Mouse (Mus musculus): ENCODE measurements around the gene Rasgrp4. TPM values are rescaled to one million over a fixed set of nuclear protein-coding genes. Genes with fewer than 3 reads are reported as not detected.
"Not testable (repeated sequence)": the region's sequence is repeated elsewhere in the genome, so short reads cannot be mapped to it uniquely, and the experiment has no call there.

Gene Rasgrp4
- total and polyA plus RNA-seq, 3 experiments, result 0.46 to 1.9 TPM; not detected in 1

DNA sequence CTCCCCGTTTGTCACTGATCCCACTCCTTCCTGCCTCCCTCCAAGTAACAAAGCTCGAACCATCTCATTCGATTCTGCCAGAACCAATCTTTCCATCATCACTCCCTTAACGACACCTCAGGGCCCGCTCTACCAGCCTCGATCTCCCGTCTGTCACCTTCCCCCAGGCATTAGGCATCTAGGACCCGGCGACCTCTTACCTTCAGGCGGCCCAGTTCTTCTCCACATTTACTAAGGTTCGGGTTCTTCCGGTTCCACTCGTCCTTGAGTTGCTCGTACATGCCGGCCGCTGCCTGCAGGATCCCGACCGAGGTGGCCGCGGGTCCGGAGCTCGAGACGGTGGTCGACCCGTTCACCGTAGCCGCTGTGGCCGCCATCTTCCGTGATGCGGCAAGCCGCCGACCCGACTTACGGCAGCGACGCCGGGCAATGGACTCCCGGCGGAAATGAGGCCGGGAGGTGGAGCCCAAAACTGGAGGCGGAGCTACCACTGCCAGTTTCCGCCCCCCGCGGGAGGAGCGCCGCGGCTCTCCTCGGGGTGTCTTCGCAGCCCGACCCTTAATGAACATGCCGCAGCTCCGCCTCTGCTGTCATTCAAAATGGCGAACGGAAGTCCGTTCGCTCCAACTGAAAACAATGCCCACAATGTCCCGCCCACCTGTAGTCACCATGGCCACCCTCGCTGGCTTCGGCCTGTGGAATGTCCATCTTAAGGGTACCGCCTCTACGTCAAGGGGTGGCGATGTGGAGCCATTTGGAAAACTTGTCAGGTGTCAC, 45.6 kb downstream of the Rasgrp4 start, which contains the start of gene Psmd8 (continued):
- TF ChIP-seq MEF2A (IDR thresholded peaks at IDR 0.05; ENCODE audit: extremely low read depth, insufficient replicate concordance, low read depth, low read length, poor library complexity, severe bottlenecking) (peak; percentile 57; the same call in 1 of the 2 replicates), MYC (IDR thresholded peaks at IDR 0.05; ENCODE audit: low read depth, low read length) (0 out of 2 replicates have a peak, but pooled peaks have one; percentile 48), MYB (IDR thresholded peaks at IDR 0.05; ENCODE audit: low read depth, low read length) (peak; percentile 70)

DNA sequence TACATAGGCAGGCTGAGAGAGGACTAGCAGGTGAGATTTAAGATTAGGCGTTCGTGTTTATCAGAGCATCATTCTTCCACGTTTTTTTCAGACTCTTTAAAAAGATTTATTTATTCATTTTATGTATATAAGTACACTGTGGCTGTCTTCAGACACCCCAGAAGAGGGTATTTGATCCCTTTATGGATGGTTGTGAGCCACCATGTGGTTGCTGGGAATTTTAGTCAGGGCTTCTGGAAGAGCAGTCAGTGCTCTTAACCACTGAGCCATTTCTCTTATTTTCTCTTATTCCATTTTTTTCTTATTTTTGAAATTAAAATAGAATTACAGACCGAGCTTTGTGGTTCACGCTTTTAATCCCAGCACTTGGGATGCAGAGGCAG, 46.2 kb downstream of the Rasgrp4 start:
- peaks cover 0 to 6% of the 10 kb centered on the region in 2 experiments for H3K36me3 ChIP-seq (ENCODE audit: control insufficient read depth in 1 of 2, insufficient read depth in 2 of 2, low read length in 2 of 2)
- peaks cover 0 to 15% of the 10 kb centered on the region in 2 experiments; a peak in 3 of 4 replicates for H3K4me1 ChIP-seq (ENCODE audit: control insufficient read depth in 1 of 2, insufficient read depth in 2 of 2, low read length in 2 of 2)
- TF ChIP-seq TBP (IDR thresholded peaks at IDR 0.05; ENCODE audit: low read depth, low read length) (no peak), GATA1 (IDR thresholded peaks at IDR 0.05; ENCODE audit: low read depth, low read length) (0 out of 2 replicates have a peak, but pooled peaks have one; percentile 13), MXI1 (IDR thresholded peaks at IDR 0.05; ENCODE audit: low read depth, low read length) (peak; percentile 24; the same call in 1 of the 2 replicates), MYC (IDR thresholded peaks at IDR 0.05; ENCODE audit: low read depth, low read length) (peak; percentile 11; the same call in 1 of the 2 replicates), RAD21 (IDR thresholded peaks at IDR 0.05; ENCODE audit: low read depth, low read length) (no peak), POLR2AphosphoS5 (IDR thresholded peaks at IDR 0.05; ENCODE audit: borderline replicate concordance, low read depth, low read length) (no peak), CTCF (IDR thresholded peaks at IDR 0.05 in 2 of 3, conservative IDR thresholded peaks at IDR 0.05 in 1 of 3; ENCODE audit: control insufficient read depth in 1 of 3, insufficient read depth in 1 of 3, low read depth in 2 of 3, low read length in 3 of 3, poor library complexity in 1 of 3, severe bottlenecking in 1 of 3) (no peak; a peak in 1 of 6 replicates), CHD2 (IDR thresholded peaks at IDR 0.05; ENCODE audit: low read length) (no peak), MEF2A (IDR thresholded peaks at IDR 0.05; ENCODE audit: extremely low read depth, insufficient replicate concordance, low read depth, low read length, poor library complexity, severe bottlenecking) (no peak), UBTF (IDR thresholded peaks at IDR 0.05; ENCODE audit: borderline replicate concordance, insufficient read depth, low read depth, low read length) (no peak)
- H3K27me3 ChIP-seq (ENCODE audit: control insufficient read depth in 1 of 2, insufficient read depth in 2 of 2, low read length in 2 of 2), result no peaks in the 10 kb centered on the region
- H3K27ac ChIP-seq (ENCODE audit: control insufficient read depth, low read depth, low read length), result peak overlapping the region; percentile 14; the same call in 1 of the 2 replicates
- H3K9ac ChIP-seq (ENCODE audit: control insufficient read depth, low read depth, low read length, poor library complexity, severe bottlenecking), result peak overlapping the region; percentile 53
- peak overlapping the region; percentile 63 to 95 for H3K4me3 ChIP-seq (ENCODE audit: control insufficient read depth in 1 of 2, insufficient read depth in 1 of 2, low read depth in 2 of 2, low read length in 2 of 2)
- no peaks in the 10 kb centered on the region for H3K9me3 ChIP-seq (replicated peaks; ENCODE audit: insufficient read depth, low read length)
- DNase-seq (ENCODE audit: low read depth, low spot score), result no peak
- peaks cover 23% of the 10 kb centered on the region for H3K79me2 ChIP-seq (ENCODE audit: control insufficient read depth, insufficient read depth, low read length, poor library complexity)

DNA sequence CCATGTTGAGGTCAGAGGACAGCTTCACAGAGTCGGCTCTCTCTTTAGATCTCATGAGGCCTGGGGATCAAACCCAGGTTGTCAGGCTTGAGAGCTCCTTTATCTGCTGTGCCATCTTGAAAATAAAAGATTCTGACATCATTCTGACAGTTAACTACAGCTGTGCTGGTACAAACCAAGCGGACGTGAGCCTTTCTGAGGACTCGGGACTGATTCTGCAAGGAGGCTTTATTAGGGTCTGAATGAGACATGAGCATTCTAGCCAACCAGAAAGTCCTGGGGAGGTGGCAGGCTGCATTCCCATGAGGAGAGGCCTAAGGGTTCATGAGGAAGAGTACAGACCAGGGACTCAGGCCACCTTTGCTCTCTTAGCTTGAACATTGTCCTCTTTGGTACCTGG, 46.7 kb downstream of the Rasgrp4 start:
- not testable (repeated sequence) for DNase-seq (ENCODE audit: low read depth, low spot score); H3K36me3 ChIP-seq (ENCODE audit: control insufficient read depth in 1 of 2, insufficient read depth in 2 of 2, low read length in 2 of 2); H3K27ac ChIP-seq (ENCODE audit: control insufficient read depth, low read depth, low read length); H3K27me3 ChIP-seq (ENCODE audit: control insufficient read depth in 1 of 2, insufficient read depth in 2 of 2, low read length in 2 of 2); H3K9ac ChIP-seq (ENCODE audit: control insufficient read depth, low read depth, low read length, poor library complexity, severe bottlenecking); H3K4me3 ChIP-seq (ENCODE audit: control insufficient read depth in 1 of 2, insufficient read depth in 1 of 2, low read depth in 2 of 2, low read length in 2 of 2); H3K9me3 ChIP-seq (replicated peaks; ENCODE audit: insufficient read depth, low read length)
- peaks cover 0 to 15% of the 10 kb centered on the region in 2 experiments; a peak in 3 of 4 replicates for H3K4me1 ChIP-seq (ENCODE audit: control insufficient read depth in 1 of 2, insufficient read depth in 2 of 2, low read length in 2 of 2)
- H3K79me2 ChIP-seq (ENCODE audit: control insufficient read depth, insufficient read depth, low read length, poor library complexity), result peaks cover 23% of the 10 kb centered on the region

DNA sequence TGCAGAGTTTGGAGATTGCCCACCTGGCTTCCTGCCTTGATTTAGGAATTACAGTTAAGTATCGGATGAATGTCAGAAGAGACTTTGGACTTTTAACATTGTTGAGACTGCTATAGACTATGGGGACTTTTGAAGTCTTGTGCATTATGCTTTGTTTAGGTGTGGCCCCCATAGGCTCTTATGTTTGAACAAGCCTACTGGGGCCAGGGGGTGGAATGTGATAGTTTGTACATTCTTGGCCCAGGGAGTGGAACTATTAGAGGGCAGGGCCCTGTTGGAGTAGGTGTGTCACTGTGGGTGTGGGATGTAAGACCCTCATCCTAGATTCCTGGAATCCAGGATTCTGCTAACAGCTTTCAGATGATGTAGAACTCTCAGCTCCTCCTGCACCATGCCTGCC, 59.6 kb downstream of the Rasgrp4 start:
- H3K36me3 ChIP-seq (ENCODE audit: control insufficient read depth in 1 of 2, insufficient read depth in 2 of 2, low read length in 2 of 2); H3K27me3 ChIP-seq (ENCODE audit: control insufficient read depth in 1 of 2, insufficient read depth in 2 of 2, low read length in 2 of 2); DNase-seq (ENCODE audit: low read depth, low spot score); H3K4me1 ChIP-seq (ENCODE audit: control insufficient read depth in 1 of 2, insufficient read depth in 2 of 2, low read length in 2 of 2); H3K4me3 ChIP-seq (ENCODE audit: control insufficient read depth in 1 of 2, insufficient read depth in 1 of 2, low read depth in 2 of 2, low read length in 2 of 2); H3K9ac ChIP-seq (ENCODE audit: control insufficient read depth, low read depth, low read length, poor library complexity, severe bottlenecking); H3K27ac ChIP-seq (ENCODE audit: control insufficient read depth, low read depth, low read length); H3K79me2 ChIP-seq (ENCODE audit: control insufficient read depth, insufficient read depth, low read length, poor library complexity); H3K9me3 ChIP-seq (replicated peaks; ENCODE audit: insufficient read depth, low read length): not testable (repeated sequence)
